ENCODE assay signal across 8 mouse cellular contexts in the genomic region with DNA sequence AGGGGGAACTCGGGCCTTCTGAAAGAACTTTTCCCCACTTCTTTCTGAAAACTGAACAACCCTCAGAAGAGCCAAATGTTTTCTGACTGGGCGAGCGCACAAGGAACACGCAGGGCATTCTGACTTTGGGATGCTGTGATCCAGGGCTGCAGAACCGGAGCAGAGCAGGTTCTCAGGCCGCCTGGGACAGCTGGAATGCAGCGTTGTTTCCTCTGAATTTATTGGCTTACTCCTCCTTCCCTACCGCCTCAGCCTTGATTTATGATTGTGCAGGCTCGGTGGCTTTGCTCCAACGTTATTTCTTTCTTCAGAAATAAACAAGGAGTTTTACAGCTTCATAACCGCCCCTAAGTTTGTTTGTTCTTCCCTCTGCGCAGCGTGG.
DNase-seq lines count a peak whose midpoint lies in the region; ATAC-seq and TF ChIP-seq lines count a peak whose summit lies in the region.

No protein-coding gene starts in this region.

- H3K36me3 ChIP-seq in intestine, postnatal 0 days (ENCODE audit: control insufficient read depth, insufficient read depth), result no peaks in the 10 kb centered on the region
- no peaks in the 10 kb centered on the region for H3K36me3 ChIP-seq in lung, postnatal 0 days (ENCODE audit: insufficient read depth, low read length)
- no peaks in the 10 kb centered on the region for H3K36me3 ChIP-seq in midbrain, postnatal 0 days (ENCODE audit: insufficient read depth, low read length)

- H3K27ac ChIP-seq in intestine, postnatal 0 days (ENCODE audit: low read depth, low read length), result no peak overlapping the region; the same call in 1 of the 2 replicates
- peak overlapping the region; percentile 81 for H3K27ac ChIP-seq in lung, postnatal 0 days (ENCODE audit: low read length)
- H3K27ac ChIP-seq in midbrain, postnatal 0 days (ENCODE audit: low read depth, low read length), result no peak overlapping the region

- no peak for TF ChIP-seq CTCF in intestine, postnatal 0 days (IDR thresholded peaks at IDR 0.05; ENCODE audit: low read depth)
- TF ChIP-seq CTCF in lung, postnatal 0 days (IDR thresholded peaks at IDR 0.05), result no peak
- TF ChIP-seq CTCF in midbrain, postnatal 0 days (IDR thresholded peaks at IDR 0.05), result no peak

- no peaks in the 10 kb centered on the region for H3K9me3 ChIP-seq in intestine, postnatal 0 days (ENCODE audit: control insufficient read depth)
- H3K9me3 ChIP-seq in lung, postnatal 0 days (ENCODE audit: low read length), result no peaks in the 10 kb centered on the region
- H3K9me3 ChIP-seq in midbrain, postnatal 0 days (ENCODE audit: low read length), result no peaks in the 10 kb centered on the region

- no peak for ATAC-seq in intestine, postnatal 0 days
- ATAC-seq in lung, postnatal 0 days, result peak; percentile 57
- no peak for ATAC-seq in midbrain, postnatal 0 days (ENCODE audit: low FRiP score)

- H3K9ac ChIP-seq in intestine, postnatal 0 days (ENCODE audit: low read depth, low read length), result no peak overlapping the region
- no peak overlapping the region; the same call in 1 of the 2 replicates for H3K9ac ChIP-seq in lung, postnatal 0 days (replicated peaks; ENCODE audit: low read depth)
- H3K9ac ChIP-seq in midbrain, postnatal 0 days (replicated peaks; ENCODE audit: low read length, poor library complexity, severe bottlenecking), result no peak overlapping the region

- 0 out of 2 replicates have a peak, but pooled peaks cover 8% of the 10 kb centered on the region for H3K4me1 ChIP-seq in intestine, postnatal 0 days (replicated peaks; ENCODE audit: control insufficient read depth, insufficient read depth, low read length)
- H3K4me1 ChIP-seq in lung, postnatal 0 days (ENCODE audit: insufficient read depth, low read depth, low read length), result peaks cover 16% of the 10 kb centered on the region; the same call in 1 of the 2 replicates
- no peaks in the 10 kb centered on the region for H3K4me1 ChIP-seq in midbrain, postnatal 0 days (ENCODE audit: insufficient read depth, low read length)

- peak; percentile 53 for DNase-seq in ovary, adult 18-20 months (ENCODE audit: low spot score)
- DNase-seq in ovary, postnatal 10 days (ENCODE audit: low spot score), result no peak
- DNase-seq in lung, postnatal 0 days (ENCODE audit: low spot score), result peak; percentile 53
- peak; percentile 25 for DNase-seq in yolk sac, embryonic 10.5 days (ENCODE audit: low spot score)
- DNase-seq in layer of hippocampus, postnatal 10 days (ENCODE audit: low spot score in 2 of 2), result no peak
- no peak for DNase-seq in midbrain, postnatal 0 days (ENCODE audit: low spot score)
- no peak for DNase-seq in cerebellum, adult 9-11 months

- TF ChIP-seq EP300 in lung, postnatal 0 days (IDR thresholded peaks at IDR 0.05), result no peak

- H3K4me2 ChIP-seq in intestine, postnatal 0 days (replicated peaks; ENCODE audit: low read depth), result peak overlapping the region; percentile 2
- H3K4me2 ChIP-seq in lung, postnatal 0 days (replicated peaks; ENCODE audit: low read depth, low read length), result no peak overlapping the region
- H3K4me2 ChIP-seq in midbrain, postnatal 0 days (ENCODE audit: low read depth, low read length, poor library complexity, severe bottlenecking), result no peak overlapping the region

- no peak overlapping the region for H3K4me3 ChIP-seq in intestine, postnatal 0 days (ENCODE audit: low read depth, low read length)
- H3K4me3 ChIP-seq in lung, postnatal 0 days (ENCODE audit: low read depth, low read length), result no peak overlapping the region
- no peak overlapping the region for H3K4me3 ChIP-seq in midbrain, postnatal 0 days (ENCODE audit: low read depth, low read length)

- 21% methylated on average over 13 of the region's 13 CpGs for WGBS in intestine, postnatal 0 days
- 13% methylated on average over 13 of the region's 13 CpGs for WGBS in lung, postnatal 0 days
- 50% methylated on average over 13 of the region's 13 CpGs for WGBS in midbrain, postnatal 0 days

- H3K27me3 ChIP-seq in intestine, postnatal 0 days (replicated peaks; ENCODE audit: control insufficient read depth, insufficient read depth, low read length), result no peaks in the 10 kb centered on the region
- no peaks in the 10 kb centered on the region for H3K27me3 ChIP-seq in lung, postnatal 0 days (replicated peaks; ENCODE audit: insufficient read depth, low read length)
- no peaks in the 10 kb centered on the region for H3K27me3 ChIP-seq in midbrain, postnatal 0 days (ENCODE audit: insufficient read depth, low read length)

Comparison
In these comparisons a context has a peak if more than half of its experiments do, and no peak if none do; other contexts are left out.
1. DNase-seq: peak in ovary, adult 18-20 months (single experiment), lung, postnatal 0 days (single experiment) and yolk sac, embryonic 10.5 days (single experiment); none in ovary, postnatal 10 days (single experiment), layer of hippocampus, postnatal 10 days (0 of 2), midbrain, postnatal 0 days (single experiment) and cerebellum, adult 9-11 months (single experiment).